Comparison of ENCODE assay signal across 8 mouse cellular contexts in genomic region chr13:37506046-37506445, GRCm38 (mm10).
A peak's percentile ranks its signal among the peaks of the same experiment; 100 is the strongest.
DNase-seq lines count a peak whose midpoint lies in the region; ATAC-seq and TF ChIP-seq lines count a peak whose summit lies in the region.

No protein-coding gene starts in this region.

- DNase-seq in spleen, postnatal 36 days (ENCODE audit: low spot score in 2 of 2) = peak; percentile 20 to 33
- no peak for DNase-seq in spleen, postnatal 14 days (ENCODE audit: low spot score in 2 of 2)
- DNase-seq in kidney, postnatal 36 days = peak; percentile 71 to 72
- no peak for DNase-seq in forebrain, embryonic 11.5 days (ENCODE audit: low spot score)
- no peak for DNase-seq in embryo, embryonic 10 days (ENCODE audit: low spot score)

- H3K4me3 ChIP-seq in heart, embryonic 11.5 days (ENCODE audit: low read depth, low read length) = no peak overlapping the region
- no peak overlapping the region for H3K4me3 ChIP-seq in testis, adult 2 months (ENCODE audit: control insufficient read depth, low read depth, low read length)
- no peak overlapping the region for H3K4me3 ChIP-seq in forebrain, embryonic 11.5 days (ENCODE audit: low read depth, low read length)

- peak overlapping the region; percentile 59 for H3K27ac ChIP-seq in heart, embryonic 11.5 days (ENCODE audit: low read depth, low read length)
- peak overlapping the region; percentile 90 for H3K27ac ChIP-seq in testis, adult 2 months (ENCODE audit: control insufficient read depth, insufficient read depth, low read depth, low read length)
- no peak overlapping the region for H3K27ac ChIP-seq in forebrain, embryonic 11.5 days (ENCODE audit: low read depth, low read length)

- peaks cover 32% of the 10 kb centered on the region for H3K4me1 ChIP-seq in heart, embryonic 11.5 days (ENCODE audit: control insufficient read depth, insufficient read depth, low read length)
- H3K4me1 ChIP-seq in testis, adult 2 months (ENCODE audit: control insufficient read depth, insufficient read depth, low read length) = peaks cover 13% of the 10 kb centered on the region
- peaks cover 9% of the 10 kb centered on the region; the same call in 1 of the 2 replicates for H3K4me1 ChIP-seq in forebrain, embryonic 11.5 days (replicated peaks; ENCODE audit: control insufficient read depth, insufficient read depth, low read length)

- TF ChIP-seq CTCF in testis, adult 2 months (IDR thresholded peaks at IDR 0.05; ENCODE audit: control insufficient read depth, insufficient read depth, insufficient replicate concordance, low read depth, low read length) = no peak

- no peak overlapping the region for H3K4me2 ChIP-seq in heart, embryonic 11.5 days
- no peak overlapping the region for H3K4me2 ChIP-seq in forebrain, embryonic 11.5 days (ENCODE audit: low read depth, low read length, severe bottlenecking)

- H3K9ac ChIP-seq in heart, embryonic 11.5 days (ENCODE audit: low read depth, low read length) = 0 out of 2 replicates have a peak overlapping the region, but pooled peaks have one; percentile 12
- H3K9ac ChIP-seq in forebrain, embryonic 11.5 days (ENCODE audit: low read length) = no peak overlapping the region

- no peaks in the 10 kb centered on the region for H3K9me3 ChIP-seq in heart, embryonic 11.5 days (replicated peaks; ENCODE audit: control insufficient read depth, low read length)
- no peaks in the 10 kb centered on the region for H3K9me3 ChIP-seq in forebrain, embryonic 11.5 days (ENCODE audit: control insufficient read depth, low read length)

- no peaks in the 10 kb centered on the region for H3K27me3 ChIP-seq in heart, embryonic 11.5 days (ENCODE audit: control insufficient read depth, insufficient read depth, low read length)
- H3K27me3 ChIP-seq in testis, adult 2 months (ENCODE audit: control insufficient read depth, insufficient read depth, low read length) = no peaks in the 10 kb centered on the region
- no peaks in the 10 kb centered on the region for H3K27me3 ChIP-seq in forebrain, embryonic 11.5 days (ENCODE audit: control insufficient read depth, insufficient read depth, low read length)

- ATAC-seq in heart, embryonic 11.5 days (replicated peaks; ENCODE audit: insufficient number of reproducible peaks, low FRiP score, low TSS enrichment) = no peak
- no peak for ATAC-seq in megakaryocyte progenitor cell, adult 5-6 weeks (replicated peaks; ENCODE audit: poor library complexity)
- ATAC-seq in forebrain, embryonic 11.5 days (replicated peaks; ENCODE audit: low FRiP score) = no peak

- 53% methylated on average over 10 of the region's 10 CpGs for WGBS in heart, embryonic 11.5 days (ENCODE audit: insufficient replicate concordance)
- WGBS in forebrain, embryonic 11.5 days = 72% methylated on average over 10 of the region's 10 CpGs

- H3K36me3 ChIP-seq in heart, embryonic 11.5 days (ENCODE audit: control insufficient read depth, insufficient read depth, low read length) = no peaks in the 10 kb centered on the region
- no peaks in the 10 kb centered on the region for H3K36me3 ChIP-seq in testis, adult 2 months (ENCODE audit: control insufficient read depth, insufficient read depth, low read length)
- no peaks in the 10 kb centered on the region for H3K36me3 ChIP-seq in forebrain, embryonic 11.5 days (ENCODE audit: control insufficient read depth, insufficient read depth, low read length)

- no peak for TF ChIP-seq POLR2A in testis, adult 2 months (IDR thresholded peaks at IDR 0.05; ENCODE audit: control insufficient read depth, low read depth, low read length)

Comparison
In these comparisons a context has a peak if more than half of its experiments do, and no peak if none do; other contexts are left out.
1. DNase-seq: peak in spleen, postnatal 36 days (2 of 2) and kidney, postnatal 36 days (2 of 2); none in spleen, postnatal 14 days (0 of 2), forebrain, embryonic 11.5 days (single experiment) and embryo, embryonic 10 days (single experiment).